Mouse (Mus musculus) neural tube, embryonic 13.5 days (tissue): ENCODE data around the gene Aldh3b1. TPM values are rescaled to one million over a fixed set of nuclear protein-coding genes. Genes with fewer than 3 reads are reported as not detected.

Experiments
- ATAC-seq: fragments of 200-750 bp; cut with Nextera tagmentation; 2 replicates; pipeline ENCODE4 v1.8.0; 2017; ENCODE audit warnings: low read depth, mild to moderate bottlenecking, moderate TSS enrichment, moderate library complexity
- H3K27ac ChIP-seq: fragments of 300-500 bp; sonication (generic); replicated peaks from 2 replicates; pipeline ENCODE4 v1.5.1; 2015; ENCODE audit warnings: moderate library complexity, mild to moderate bottlenecking, inconsistent platforms
- H3K27me3 ChIP-seq: fragments of 300-500 bp; sonication (generic); 2 replicates; pipeline ENCODE4 v1.6.1; 2015; ENCODE audit warnings: mild to moderate bottlenecking, inconsistent platforms
- H3K36me3 ChIP-seq: fragments of 300-500 bp; sonication (generic); 2 replicates; pipeline ENCODE4 v1.6.1; 2015; ENCODE audit warnings: mild to moderate bottlenecking, inconsistent platforms
- H3K4me1 ChIP-seq: fragments of 300-500 bp; sonication (generic); replicated peaks from 2 replicates; pipeline ENCODE4 v1.6.1; 2015; ENCODE audit warnings: inconsistent platforms
- H3K4me2 ChIP-seq: fragments of 300-500 bp; sonication (generic); 2 replicates; pipeline ENCODE4 v1.6.1; 2015; ENCODE audit warnings: inconsistent platforms, mild to moderate bottlenecking, moderate library complexity
- H3K4me3 ChIP-seq: fragments of 300-500 bp; sonication (generic); 2 replicates; pipeline ENCODE4 v1.5.1; 2015; ENCODE audit warnings: mild to moderate bottlenecking, inconsistent platforms
- H3K9ac ChIP-seq: fragments of 300-500 bp; sonication (generic); 2 replicates; pipeline ENCODE4 v1.6.1; 2015; ENCODE audit warnings: moderate library complexity, mild to moderate bottlenecking, inconsistent platforms
- H3K9me3 ChIP-seq: fragments of 300-500 bp; sonication (generic); 2 replicates; pipeline ENCODE4 v1.6.1; 2016; ENCODE audit warnings: inconsistent platforms
- WGBS: fragments of 180-500 bp; shearing (Covaris S2); methylation state at CpG from one replicate; pipeline ENCODE4 v1.1.7; 2015; 5-methylcytosine and 5-hydroxymethylcytosine counted together
- polyA plus RNA-seq: library from polyadenylated mRNA; unstranded; fragments of >200 nt; fragmentation: Nextera tagmentation; extraction: Ambion mirVana; gene quantifications from 2 replicates; pipeline ENCODE4 v1.2.1, GENCODE M21; 2015

Aldh3b1 gene
- polyA plus RNA-seq, 1 experiment from 2014 or later, result 2.2 TPM

GRCm38 (mm10) chr19:3889096-3889495 is 40.5 kb downstream of the Aldh3b1 start:
- Histone ChIP-seq H3K4me3 (no peak overlapping the region), H3K36me3 (peaks cover 83% of the 10 kb centered on the region), H3K4me1 (no peaks in the 10 kb centered on the region), H3K27me3 (no peaks in the 10 kb centered on the region), H3K27ac (no peak overlapping the region), H3K9ac (no peak overlapping the region), H3K4me2 (no peak overlapping the region), H3K9me3 (no peaks in the 10 kb centered on the region)
- no peak for ATAC-seq
- 91% methylated on average over 5 of the region's 5 CpGs for WGBS

- Histone ChIP-seq H3K4me2 (no peak overlapping the region), H3K4me3 (no peak overlapping the region), H3K9me3 (no peaks in the 10 kb centered on the region), H3K27ac (no peak overlapping the region), H3K36me3 (peaks cover 42% of the 10 kb centered on the region), H3K27me3 (no peaks in the 10 kb centered on the region), H3K9ac (no peak overlapping the region), H3K4me1 (no peaks in the 10 kb centered on the region)
- ATAC-seq, result no peak
- 86% methylated on average over 6 of the region's 6 CpGs for WGBS
Measured at GRCm38 (mm10) chr19:3884325-3884990, 45.1 kb downstream of the Aldh3b1 start.

DNA sequence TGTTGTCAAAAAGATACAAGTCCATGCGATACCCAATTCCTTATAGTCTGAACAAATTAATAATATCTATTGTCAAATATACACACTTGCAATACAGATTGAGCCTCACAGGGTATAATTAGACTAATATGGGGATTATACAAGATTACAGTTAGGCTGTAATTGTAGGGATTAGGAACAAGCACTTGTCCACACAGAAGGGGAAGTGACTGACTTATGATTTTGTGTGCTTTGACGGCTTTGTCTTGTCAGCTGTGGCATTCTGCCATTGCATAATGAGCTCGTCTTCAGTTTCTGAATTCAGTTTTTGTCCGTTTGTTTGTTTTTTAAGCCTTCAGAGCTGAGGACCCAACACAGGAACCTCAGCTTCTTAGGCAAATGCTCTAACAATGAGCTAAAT is 47.4 kb downstream of the Aldh3b1 start:
- Histone ChIP-seq H3K27ac (no peak overlapping the region), H3K4me3 (no peak overlapping the region), H3K4me2 (no peak overlapping the region), H3K36me3 (peaks cover 28% of the 10 kb centered on the region), H3K9me3 (no peaks in the 10 kb centered on the region), H3K4me1 (no peaks in the 10 kb centered on the region), H3K9ac (no peak overlapping the region), H3K27me3 (no peaks in the 10 kb centered on the region)
- ATAC-seq, result no peak
- 85% methylated on average over 4 of the region's 4 CpGs for WGBS

DNA sequence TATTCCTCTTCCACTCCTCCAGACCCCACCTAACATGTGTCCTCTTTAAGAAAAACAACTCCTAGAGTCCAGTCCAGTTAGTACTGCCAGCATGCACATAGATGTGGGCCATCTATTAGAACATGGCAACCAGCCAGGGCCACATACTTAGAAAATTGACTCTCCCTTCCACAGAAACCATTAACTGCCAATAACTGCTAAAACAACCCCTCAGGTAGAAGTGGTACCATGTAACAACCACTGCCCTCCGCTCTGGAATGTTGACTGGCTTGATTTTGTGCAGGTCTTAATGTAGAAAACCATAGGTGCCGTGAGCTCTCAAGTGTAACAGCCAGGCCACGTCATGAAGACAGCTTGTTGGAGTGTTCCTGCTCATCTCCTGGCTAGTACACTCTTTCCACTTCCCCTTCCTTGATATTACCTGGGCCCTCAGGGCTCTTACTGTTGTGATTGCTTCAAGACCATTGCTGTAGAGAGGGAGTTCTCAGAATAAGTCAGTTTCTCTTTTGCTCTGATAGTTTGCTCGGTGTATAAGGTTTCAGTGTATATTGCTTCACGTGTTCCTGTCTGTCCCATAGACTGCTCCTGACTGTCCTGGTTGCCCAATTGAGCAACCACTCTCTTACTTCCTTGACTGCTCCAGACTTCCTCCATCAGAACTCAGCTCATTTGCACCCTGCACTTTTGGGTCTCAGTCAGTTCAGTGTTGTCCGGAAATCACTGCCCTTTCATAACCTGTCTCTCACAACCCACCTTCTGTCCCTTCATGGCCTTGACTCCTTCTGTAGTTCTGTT is 49.4 kb downstream of the Aldh3b1 start:
- Histone ChIP-seq H3K4me2 (no peak overlapping the region), H3K4me1 (no peaks in the 10 kb centered on the region), H3K27me3 (no peaks in the 10 kb centered on the region), H3K4me3 (no peak overlapping the region), H3K9ac (no peak overlapping the region), H3K27ac (no peak overlapping the region), H3K9me3 (no peaks in the 10 kb centered on the region), H3K36me3 (peaks cover 25% of the 10 kb centered on the region)
- WGBS, result 92% methylated on average over 6 of the region's 6 CpGs
- ATAC-seq, result no peak

GRCm38 (mm10) chr19:3875045-3875444 is 54.6 kb downstream of the Aldh3b1 start:
- ATAC-seq, result no peak
- no peak overlapping the region for H3K4me3 ChIP-seq
- H3K27ac ChIP-seq, result no peak overlapping the region

GRCm38 (mm10) chr19:3872373-3872772 is 57.2 kb downstream of the Aldh3b1 start:
- H3K4me2 ChIP-seq, result no peak overlapping the region
- peaks cover 11% of the 10 kb centered on the region for H3K36me3 ChIP-seq
- peaks cover 11% of the 10 kb centered on the region; the same call in 1 of the 2 replicates for H3K4me1 ChIP-seq
- H3K27me3 ChIP-seq, result no peaks in the 10 kb centered on the region
- no peak for ATAC-seq
- H3K9me3 ChIP-seq, result no peaks in the 10 kb centered on the region
- no peak overlapping the region for H3K9ac ChIP-seq
- 65% methylated on average over 4 of the region's 4 CpGs for WGBS
- no peak overlapping the region for H3K27ac ChIP-seq
- H3K4me3 ChIP-seq, result no peak overlapping the region

More at GRCm38 (mm10) chr19:3875045-3875444, 54.6 kb downstream of the Aldh3b1 start:
- Histone ChIP-seq H3K9me3 (no peaks in the 10 kb centered on the region), H3K4me1 (peaks cover 11% of the 10 kb centered on the region; the same call in 1 of the 2 replicates), H3K27me3 (no peaks in the 10 kb centered on the region), H3K4me2 (no peak overlapping the region), H3K36me3 (peaks cover 14% of the 10 kb centered on the region), H3K9ac (no peak overlapping the region)
- 91% methylated on average over 7 of the region's 7 CpGs for WGBS

DNA sequence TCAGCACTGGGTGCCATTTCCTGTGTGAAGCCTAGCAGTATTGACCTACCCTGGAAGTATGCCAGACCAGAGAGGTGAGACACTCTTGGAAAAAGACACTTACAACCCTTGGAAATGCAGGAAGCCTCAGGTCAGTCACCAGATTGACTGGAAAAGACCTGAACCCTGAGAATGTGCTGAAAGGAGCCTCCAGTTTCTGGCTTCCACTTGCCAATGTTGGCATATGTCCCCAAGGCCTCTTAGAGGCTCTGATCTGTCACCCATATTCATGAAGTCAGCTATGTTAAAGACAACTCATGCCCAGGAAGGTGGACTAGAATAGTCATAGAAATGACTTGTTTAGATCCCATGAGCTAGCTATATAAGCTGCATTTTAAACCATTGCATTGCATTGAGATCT is 58.1 kb downstream of the Aldh3b1 start:
- H3K36me3 ChIP-seq, result peaks cover 10% of the 10 kb centered on the region
- no peak overlapping the region for H3K27ac ChIP-seq
- no peak overlapping the region for H3K9ac ChIP-seq
- no peak for ATAC-seq
- no peak overlapping the region for H3K4me2 ChIP-seq
- H3K9me3 ChIP-seq, result no peaks in the 10 kb centered on the region
- H3K27me3 ChIP-seq, result no peaks in the 10 kb centered on the region
- peaks cover 11% of the 10 kb centered on the region; the same call in 1 of the 2 replicates for H3K4me1 ChIP-seq
- H3K4me3 ChIP-seq, result no peak overlapping the region

- H3K4me3 ChIP-seq, result no peak overlapping the region
- no peak overlapping the region for H3K9ac ChIP-seq
- WGBS, result 89% methylated on average over 1 of the region's 1 CpGs
- no peaks in the 10 kb centered on the region; the same call in 1 of the 2 replicates for H3K9me3 ChIP-seq
- no peak for ATAC-seq
- no peak overlapping the region for H3K4me2 ChIP-seq
- peaks cover 11% of the 10 kb centered on the region; the same call in 1 of the 2 replicates for H3K4me1 ChIP-seq
- H3K27ac ChIP-seq, result no peak overlapping the region
- H3K27me3 ChIP-seq, result no peaks in the 10 kb centered on the region
- peaks cover 20% of the 10 kb centered on the region for H3K36me3 ChIP-seq
Measured at GRCm38 (mm10) chr19:3868290-3868689, 61.3 kb downstream of the Aldh3b1 start.

DNA sequence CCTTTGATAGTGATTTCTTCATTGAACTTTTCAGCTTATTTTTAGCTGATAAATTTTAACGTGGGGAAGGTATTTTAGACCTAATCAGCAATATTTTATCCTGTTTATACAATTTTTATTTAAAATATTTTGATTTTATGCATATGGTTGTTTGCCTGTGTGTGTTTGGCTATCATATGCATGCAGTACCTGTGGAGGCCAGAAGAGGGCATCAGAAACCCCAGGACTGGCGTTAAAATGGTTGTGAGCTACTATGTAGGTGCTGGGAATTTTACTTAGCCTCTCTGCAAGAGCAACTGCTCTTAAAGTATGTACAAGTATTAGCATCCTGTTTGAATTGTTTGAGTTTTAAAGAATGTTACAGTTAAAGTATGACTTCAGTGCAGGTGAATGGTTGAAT is 64.6 kb downstream of the Aldh3b1 start:
- Histone ChIP-seq H3K4me3 (no peak overlapping the region), H3K4me2 (no peak overlapping the region), H3K27ac (no peak overlapping the region), H3K9ac (no peak overlapping the region), H3K9me3 (no peaks in the 10 kb centered on the region; the same call in 1 of the 2 replicates), H3K36me3 (peaks cover 23% of the 10 kb centered on the region), H3K4me1 (no peaks in the 10 kb centered on the region), H3K27me3 (no peaks in the 10 kb centered on the region)
- WGBS, result 91% methylated on average over 2 of the region's 2 CpGs
- no peak for ATAC-seq

Other genes starting within 250 kb of the Aldh3b1 start
- gene Lrp5, start 243.2 kb downstream of the Aldh3b1 start, polyA plus RNA-seq, result 1.6 and 1.9 TPM in 2 replicates
- gene 1810055G02Rik, start 221.5 kb downstream of the Aldh3b1 start, polyA plus RNA-seq, result 38.5 and 42.5 TPM in 2 replicates
- gene Kmt5b, start 162.4 kb downstream of the Aldh3b1 start, polyA plus RNA-seq, result 43.7 and 45.7 TPM in 2 replicates
- 51.5 and 54.6 TPM in 2 replicates for gene Chka, start 78.0 kb downstream of the Aldh3b1 start, polyA plus RNA-seq
- gene Tcirg1, start 22.7 kb downstream of the Aldh3b1 start, polyA plus RNA-seq, result 18.4 and 18.9 TPM in 2 replicates
- 286 and 302 TPM in 2 replicates for gene Ndufs8, start 17.0 kb downstream of the Aldh3b1 start, polyA plus RNA-seq
- gene Unc93b1, start 5.4 kb upstream of the Aldh3b1 start, polyA plus RNA-seq, result 11.8 and 13.5 TPM in 2 replicates
- gene Aldh3b3, start 28.8 kb upstream of the Aldh3b1 start, polyA plus RNA-seq, result not detected in 2 replicates
- gene Aldh3b2, start 42.5 kb upstream of the Aldh3b1 start, polyA plus RNA-seq, result 0.14 and 0.32 TPM in 2 replicates
- 2.3 and 3.9 TPM in 2 replicates for gene Acy3, start 56.8 kb upstream of the Aldh3b1 start, polyA plus RNA-seq
- not detected in 2 replicates for gene Tbx10, start 62.9 kb upstream of the Aldh3b1 start, polyA plus RNA-seq
- gene Nudt8, start 70.8 kb upstream of the Aldh3b1 start, polyA plus RNA-seq, result 22.5 and 22.9 TPM in 2 replicates
- 4.7 and 6.0 TPM in 2 replicates for gene Gm49405, start 70.8 kb upstream of the Aldh3b1 start, polyA plus RNA-seq
- 6.0 and 7.1 TPM in 2 replicates for gene Doc2g, start 73.5 kb upstream of the Aldh3b1 start, polyA plus RNA-seq
- gene Ndufv1, start 83.0 kb upstream of the Aldh3b1 start, polyA plus RNA-seq, result 217 and 222 TPM in 2 replicates
- 383 and 433 TPM in 2 replicates for gene Gstp1, start 108.2 kb upstream of the Aldh3b1 start, polyA plus RNA-seq
- 1.5 and 1.7 TPM in 2 replicates for gene Gstp2, start 116.2 kb upstream of the Aldh3b1 start, polyA plus RNA-seq
- not detected in 2 replicates for gene Gstp3, start 129.8 kb upstream of the Aldh3b1 start, polyA plus RNA-seq
- gene Cabp2, start 151.8 kb upstream of the Aldh3b1 start, polyA plus RNA-seq, result not detected in 2 replicates
- gene Cdk2ap2, start 167.4 kb upstream of the Aldh3b1 start, polyA plus RNA-seq, result 82.6 and 86.4 TPM in 2 replicates
- gene Pitpnm1, start 170.2 kb upstream of the Aldh3b1 start, polyA plus RNA-seq, result 37.0 and 37.8 TPM in 2 replicates
- gene Aip, start 196.1 kb upstream of the Aldh3b1 start, polyA plus RNA-seq, result 92.4 and 94.0 TPM in 2 replicates
- not detected in 2 replicates for gene Gpr152, start 210.0 kb upstream of the Aldh3b1 start, polyA plus RNA-seq
- 0.14 TPM in 2 replicates for gene Cabp4, start 214.2 kb upstream of the Aldh3b1 start, polyA plus RNA-seq
- 119 and 120 TPM in 2 replicates for gene Coro1b, start 218.8 kb upstream of the Aldh3b1 start, polyA plus RNA-seq
- gene Ptprcap, start 223.8 kb upstream of the Aldh3b1 start, polyA plus RNA-seq, result 0.54 and 1.2 TPM in 2 replicates
- 62.7 and 63.6 TPM in 2 replicates for gene Rps6kb2, start 233.5 kb upstream of the Aldh3b1 start, polyA plus RNA-seq
- 5.1 and 6.6 TPM in 2 replicates for gene Carns1, start 245.7 kb upstream of the Aldh3b1 start, polyA plus RNA-seq